Mouse (Mus musculus): ENCODE data around the gene Irf2bp2.

- TF ChIP-seq POLR2A (IDR thresholded peaks at IDR 0.05; ENCODE audit: borderline replicate concordance, extremely low read depth, insufficient read depth, insufficient read length, poor library complexity, severe bottlenecking) (no peak), CTCF (IDR thresholded peaks at IDR 0.05; ENCODE audit: borderline replicate concordance, extremely low read depth, insufficient read depth, insufficient read length) (no peak)
These were observed 25.7 kb upstream of the Irf2bp2 start for GRCm38 (mm10) chr8:126619487-126619886.
